Mouse (Mus musculus): ENCODE results near the gene Tango2.

Gene Tango2

GRCm38 (mm10) chr16:18381621-18382258 lies 33.8 kb upstream of the Tango2 start:
- no peak for DNase-seq

GRCm38 (mm10) chr16:18380495-18381063 lies 32.7 kb upstream of the Tango2 start:
- DNase-seq, result no peak

- no peak for DNase-seq
Measured at GRCm38 (mm10) chr16:18379338-18380001, 31.6 kb upstream of the Tango2 start.

GRCm38 (mm10) chr16:18378489-18378888 lies 30.6 kb upstream of the Tango2 start:
- no peak for DNase-seq

- no peak for DNase-seq
Measured at GRCm38 (mm10) chr16:18377203-18377602, 29.3 kb upstream of the Tango2 start.

GRCm38 (mm10) chr16:18376297-18376954 lies 28.5 kb upstream of the Tango2 start:
- no peak for DNase-seq

GRCm38 (mm10) chr16:18373632-18374031 lies 25.7 kb upstream of the Tango2 start:
- no peak for DNase-seq

- DNase-seq, result no peak
Measured at GRCm38 (mm10) chr16:18370197-18370596, 22.3 kb upstream of the Tango2 start.

- DNase-seq, result no peak
Measured at GRCm38 (mm10) chr16:18366849-18367248, 18.9 kb upstream of the Tango2 start.

- DNase-seq, result no peak
Measured at GRCm38 (mm10) chr16:18362948-18363347, 15.0 kb upstream of the Tango2 start.

- DNase-seq, result no peak
Measured at GRCm38 (mm10) chr16:18360151-18360805, 12.4 kb upstream of the Tango2 start.

- no peak for DNase-seq
Measured at GRCm38 (mm10) chr16:18357977-18358376, 10.1 kb upstream of the Tango2 start.

- no peak for DNase-seq
Measured at GRCm38 (mm10) chr16:18356961-18357360, 9.1 kb upstream of the Tango2 start.

- no peak for DNase-seq
Measured at GRCm38 (mm10) chr16:18353106-18353505, 5.2 kb upstream of the Tango2 start.

GRCm38 (mm10) chr16:18351313-18352055 lies 3.6 kb upstream of the Tango2 start:
- peak; percentile 56 for DNase-seq

GRCm38 (mm10) chr16:18349761-18350325 lies 1.9 kb upstream of the Tango2 start:
- no peak for DNase-seq

GRCm38 (mm10) chr16:18348601-18349175 lies 785 bp upstream of the Tango2 start:
- DNase-seq, result peak; percentile 14

GRCm38 (mm10) chr16:18345243-18345642 lies 2.7 kb downstream of the Tango2 start:
- peak; percentile 87 for DNase-seq

GRCm38 (mm10) chr16:18343778-18344177 lies 4.1 kb downstream of the Tango2 start:
- DNase-seq, result peak; percentile 99

GRCm38 (mm10) chr16:18342650-18343570 lies 5.0 kb downstream of the Tango2 start:
- DNase-seq, result peak; percentile 16

- DNase-seq, result no peak
Measured at GRCm38 (mm10) chr16:18342076-18342475, 5.8 kb downstream of the Tango2 start.

All from thymus, postnatal 14 days (tissue).